Mouse (Mus musculus) liver, embryonic 11.5 days (tissue): ENCODE results near the gene Tubb1. TPM values are rescaled to one million over a fixed set of nuclear protein-coding genes. Genes with fewer than 3 reads are reported as not detected.

Experiments
- ATAC-seq: fragments of 200-750 bp; cut with Nextera tagmentation; replicated peaks from 2 replicates; pipeline ENCODE4 v1.8.0; 2017; ENCODE audit warnings: moderate number of reproducible peaks, mild to moderate bottlenecking, moderate TSS enrichment, moderate library complexity; ENCODE audit not compliant: low FRiP score
- DNase-seq: peaks from one replicate; pipeline ENCODE4 v3.0.0-alpha.2; 2017; ENCODE audit warnings: low spot score
- H3K27ac ChIP-seq: fragments of 300-500 bp; sonication (generic); 2 replicates; pipeline ENCODE4 v1.5.1; 2014; ENCODE audit warnings: mild to moderate bottlenecking, low read depth, low read length, control low read depth
- H3K27me3 ChIP-seq: fragments of 300-500 bp; sonication (generic); replicated peaks from 2 replicates; pipeline ENCODE4 v1.6.1; 2014; ENCODE audit warnings: low read length, mixed read lengths; ENCODE audit not compliant: control insufficient read depth, insufficient read depth
- H3K36me3 ChIP-seq: fragments of 300-500 bp; sonication (generic); 2 replicates; pipeline ENCODE4 v1.6.1; 2014; ENCODE audit warnings: mild to moderate bottlenecking, low read length, moderate library complexity, mixed read lengths; ENCODE audit not compliant: control insufficient read depth, insufficient read depth
- H3K4me1 ChIP-seq: fragments of 300-500 bp; sonication (generic); replicated peaks from 2 replicates; pipeline ENCODE4 v1.6.1; 2014; ENCODE audit warnings: low read length, mixed read lengths; ENCODE audit not compliant: control insufficient read depth, insufficient read depth
- H3K4me2 ChIP-seq: fragments of 300-500 bp; sonication (generic); 2 replicates; pipeline ENCODE4 v1.6.1; 2014; ENCODE audit warnings: mild to moderate bottlenecking, control low read depth, moderate library complexity
- H3K4me3 ChIP-seq: fragments of 300-500 bp; sonication (generic); 2 replicates; pipeline ENCODE4 v1.5.1; 2014; ENCODE audit warnings: low read depth, low read length, control low read depth
- H3K9ac ChIP-seq: fragments of 300-500 bp; sonication (generic); 2 replicates; pipeline ENCODE4 v1.6.1; 2014; ENCODE audit warnings: low read depth, low read length, control low read depth
- H3K9me3 ChIP-seq: fragments of 300-500 bp; sonication (generic); 2 replicates; pipeline ENCODE4 v1.6.1; 2016; ENCODE audit warnings: low read length, inconsistent platforms, mixed read lengths; ENCODE audit not compliant: control insufficient read depth
- WGBS: fragments of 180-500 bp; shearing (Covaris S2); extraction: QIAGEN DNeasy Blood & Tissue Kit; methylation state at CpG from one replicate; pipeline ENCODE4 v1.1.7; 2014; 5-methylcytosine and 5-hydroxymethylcytosine counted together
- polyA plus RNA-seq: library from polyadenylated mRNA; unstranded; fragments of >200 nt; fragmentation: Nextera tagmentation; extraction: Ambion mirVana; gene quantifications from 2 replicates; pipeline ENCODE4 v1.2.1, GENCODE M21; 2014

Gene Tubb1
- polyA plus RNA-seq, 1 experiment from 2014 or later: 43.5 TPM

DNA sequence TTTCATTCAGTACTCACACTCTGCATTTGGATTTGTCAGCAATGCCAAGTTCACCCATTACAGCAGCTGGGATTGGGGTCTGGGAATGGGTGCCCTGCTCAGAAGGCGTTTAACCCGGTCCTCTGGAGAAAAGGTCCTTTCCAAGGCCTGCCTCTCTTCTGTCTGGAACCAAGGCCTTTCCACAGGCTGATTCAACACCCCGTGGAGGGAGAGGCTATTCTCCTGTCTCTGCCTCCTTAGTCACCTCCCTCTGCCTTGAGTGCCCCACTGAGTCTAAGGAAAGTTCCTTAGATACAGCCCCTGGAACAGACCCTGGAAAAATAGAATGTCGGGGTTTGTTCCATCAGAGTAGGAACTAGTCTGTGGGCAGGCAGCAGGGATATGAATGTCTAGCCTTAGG is 2.1 kb upstream of the Tubb1 start:
- peaks cover 10% of the 10 kb centered on the region for H3K4me1 ChIP-seq
- ATAC-seq (no peak), DNase-seq (no peak)
- WGBS: 79% methylated on average over 4 of the region's 4 CpGs
- H3K9me3 ChIP-seq: no peaks in the 10 kb centered on the region
- H3K27me3 ChIP-seq: no peaks in the 10 kb centered on the region
- no peak overlapping the region for H3K4me2 ChIP-seq
- H3K4me3 ChIP-seq: no peak overlapping the region
- H3K36me3 ChIP-seq: no peaks in the 10 kb centered on the region
- H3K9ac ChIP-seq: no peak overlapping the region
- H3K27ac ChIP-seq: no peak overlapping the region

DNA sequence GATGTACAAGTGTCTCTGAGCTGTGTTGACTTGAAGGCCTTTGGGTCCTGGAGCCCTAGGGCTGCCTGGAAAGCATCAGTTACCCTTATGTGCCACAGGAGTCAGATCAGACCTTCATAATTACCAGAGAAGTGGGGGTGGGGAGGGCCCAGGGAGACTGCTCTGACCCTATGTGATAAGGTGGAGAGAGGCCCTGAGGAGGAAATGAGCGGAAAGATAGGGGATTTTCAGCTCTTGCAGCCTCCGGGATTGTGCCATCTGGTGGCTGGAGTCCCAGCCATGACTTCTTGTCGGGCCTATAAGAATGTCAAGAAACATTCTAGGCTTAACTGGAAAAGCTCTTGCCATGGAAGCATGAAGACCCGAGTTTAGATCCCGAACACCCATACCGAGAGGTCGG is 3.2 kb downstream of the Tubb1 start:
- no peaks in the 10 kb centered on the region for H3K36me3 ChIP-seq
- peak overlapping the region; percentile 72 for H3K27ac ChIP-seq
- ATAC-seq (peak; percentile 94), DNase-seq (peak; percentile 57)
- no peak overlapping the region for H3K9ac ChIP-seq
- 39% methylated on average over 7 of the region's 7 CpGs for WGBS
- peak overlapping the region; percentile 40 for H3K4me2 ChIP-seq
- H3K27me3 ChIP-seq: no peaks in the 10 kb centered on the region
- no peak overlapping the region; the same call in 1 of the 2 replicates for H3K4me3 ChIP-seq
- H3K9me3 ChIP-seq: no peaks in the 10 kb centered on the region
- peaks cover 16% of the 10 kb centered on the region for H3K4me1 ChIP-seq

DNA sequence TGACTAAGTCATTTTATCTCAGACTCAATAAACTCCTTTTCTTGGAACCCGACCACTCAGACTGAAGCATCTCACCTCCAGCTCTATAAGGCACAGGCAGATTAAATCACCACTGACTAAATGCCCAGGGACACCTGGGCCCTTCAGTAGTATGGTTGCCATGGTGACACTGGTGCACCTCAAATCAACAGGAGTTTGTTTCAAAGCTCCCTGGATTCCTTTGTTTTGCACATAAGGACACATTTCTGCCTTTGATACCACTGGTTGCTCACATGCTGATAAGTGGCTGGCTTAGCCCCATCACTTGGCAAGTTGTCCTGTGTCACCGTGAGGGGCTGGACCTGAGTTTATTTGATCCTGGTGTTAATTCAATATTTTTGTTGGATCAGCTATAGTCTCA is 8.9 kb downstream of the Tubb1 start:
- Histone ChIP-seq H3K27ac (no peak overlapping the region), H3K4me1 (peaks cover 11% of the 10 kb centered on the region), H3K4me2 (no peak overlapping the region), H3K9me3 (no peaks in the 10 kb centered on the region), H3K27me3 (no peaks in the 10 kb centered on the region), H3K4me3 (no peak overlapping the region), H3K36me3 (peaks cover 14% of the 10 kb centered on the region), H3K9ac (no peak overlapping the region)
- DNase-seq (no peak), ATAC-seq (no peak)
- 73% methylated on average over 2 of the region's 2 CpGs for WGBS

DNA sequence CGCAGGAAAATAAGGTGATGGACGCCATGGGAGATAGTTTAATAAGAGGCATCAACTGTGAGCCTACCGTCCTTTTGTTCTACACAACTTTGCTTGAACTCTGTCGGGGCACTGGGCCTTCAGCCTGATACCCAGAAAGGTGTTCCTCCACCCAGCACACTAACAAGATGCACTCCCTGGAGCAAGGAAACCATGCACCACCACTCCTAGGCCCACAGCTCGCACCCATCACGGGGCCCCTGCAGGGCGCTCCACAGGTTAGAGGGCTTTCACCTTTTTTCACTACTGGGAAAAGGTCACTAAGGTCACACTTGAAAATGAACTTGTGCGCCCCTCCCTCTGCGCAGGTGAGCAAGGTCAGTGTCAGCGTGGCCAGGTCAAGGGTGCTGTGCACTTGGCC is 12.9 kb downstream of the Tubb1 start:
- ATAC-seq: peak; percentile 17; the same call in 1 of the 2 replicates
- Histone ChIP-seq H3K9ac (peak overlapping the region; percentile 88), H3K4me2 (peak overlapping the region; percentile 98), H3K36me3 (peaks cover 31% of the 10 kb centered on the region), H3K27me3 (no peaks in the 10 kb centered on the region), H3K27ac (peak overlapping the region; percentile 83), H3K4me1 (peaks cover 10% of the 10 kb centered on the region; the same call in 1 of the 2 replicates), H3K4me3 (peak overlapping the region; percentile 84), H3K9me3 (no peaks in the 10 kb centered on the region)
- DNase-seq: no peak
- WGBS: 27% methylated on average over 10 of the region's 10 CpGs

DNA sequence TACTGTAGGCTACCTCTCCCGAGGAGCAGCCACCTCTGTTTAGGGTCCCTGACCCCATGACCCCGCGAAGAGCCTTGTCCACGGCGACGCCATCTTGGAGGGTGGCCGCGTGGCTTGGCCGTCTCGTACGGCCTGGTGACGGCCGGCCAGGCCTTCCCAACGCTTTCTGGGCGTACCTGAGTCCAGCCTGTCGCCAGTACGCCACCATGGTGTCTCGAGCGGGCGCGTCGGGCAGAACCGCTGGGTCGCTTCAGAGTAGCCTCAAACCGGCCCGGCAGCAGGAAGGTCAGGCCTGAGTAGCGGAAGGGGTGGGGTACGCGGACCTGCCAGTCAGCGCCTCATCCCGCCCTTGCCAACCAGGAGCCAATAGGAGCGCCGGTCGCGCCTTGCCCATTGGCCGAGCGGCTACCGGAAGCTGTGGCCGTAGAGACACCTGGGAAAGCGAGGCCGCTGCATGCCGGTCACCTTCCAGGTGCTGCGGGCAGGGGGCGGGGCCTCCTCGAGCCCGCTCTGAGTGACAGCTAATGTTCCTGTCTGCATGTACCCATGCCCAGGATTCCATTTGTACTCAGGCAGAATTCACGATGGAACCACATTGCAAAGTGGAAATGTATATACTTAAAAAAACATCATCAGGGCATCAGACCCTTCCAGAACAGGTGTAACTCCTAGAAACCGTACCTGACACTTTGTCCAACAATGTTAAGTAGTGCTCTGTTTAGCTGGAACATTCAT is 13.5 kb downstream of the Tubb1 start, which contains the start of gene Atp5e:
TSS of gene Atp5e (minus strand) at position 317 of the 735 bp plus-strand sequence.
- ATAC-seq: peak; percentile 99
- no peaks in the 10 kb centered on the region for H3K27me3 ChIP-seq
- H3K27ac ChIP-seq: peak within 1 kb of the TSS; percentile 83
- H3K9me3 ChIP-seq: no peaks in the 10 kb centered on the region
- peaks cover 10% of the 10 kb centered on the region; the same call in 1 of the 2 replicates for H3K4me1 ChIP-seq
- H3K36me3 ChIP-seq: peaks cover 33% of the 10 kb centered on the region
- H3K4me3 ChIP-seq: peak within 1 kb of the TSS; percentile 84
- peak within 1 kb of the TSS; percentile 98 for H3K4me2 ChIP-seq
- 3% methylated on average over 48 of the region's 48 CpGs for WGBS
- peak within 1 kb of the TSS; percentile 88 for H3K9ac ChIP-seq
- peak; percentile 90 for DNase-seq

DNA sequence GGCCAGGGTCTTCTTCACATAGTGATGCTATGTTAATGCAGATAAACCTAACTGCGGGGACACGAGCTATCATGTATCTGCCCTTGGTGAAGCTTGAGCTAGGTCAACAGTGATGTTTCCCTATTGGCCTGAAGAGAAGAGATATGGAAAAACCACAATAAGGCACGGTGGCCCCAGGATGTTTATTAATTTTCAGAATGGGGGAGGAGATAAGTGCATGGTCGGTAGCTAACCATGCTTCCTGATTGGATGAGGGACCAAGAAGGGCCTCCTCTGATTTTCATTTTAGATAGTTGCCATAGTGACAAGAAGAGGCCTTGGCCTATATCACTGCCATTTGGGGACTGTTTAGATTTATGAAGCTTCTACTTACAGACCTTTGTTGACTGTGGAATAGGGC is 19.8 kb downstream of the Tubb1 start:
- peaks cover 26% of the 10 kb centered on the region for H3K4me1 ChIP-seq
- no peak overlapping the region for H3K4me3 ChIP-seq
- H3K9ac ChIP-seq: no peak overlapping the region
- DNase-seq (no peak), ATAC-seq (peak; percentile 37)
- peak overlapping the region; percentile 91 for H3K4me2 ChIP-seq
- peak overlapping the region; percentile 22; the same call in 1 of the 2 replicates for H3K27ac ChIP-seq
- peaks cover 25% of the 10 kb centered on the region for H3K36me3 ChIP-seq
- no peaks in the 10 kb centered on the region for H3K27me3 ChIP-seq
- 42% methylated on average over 4 of the region's 4 CpGs for WGBS
- no peaks in the 10 kb centered on the region for H3K9me3 ChIP-seq

DNA sequence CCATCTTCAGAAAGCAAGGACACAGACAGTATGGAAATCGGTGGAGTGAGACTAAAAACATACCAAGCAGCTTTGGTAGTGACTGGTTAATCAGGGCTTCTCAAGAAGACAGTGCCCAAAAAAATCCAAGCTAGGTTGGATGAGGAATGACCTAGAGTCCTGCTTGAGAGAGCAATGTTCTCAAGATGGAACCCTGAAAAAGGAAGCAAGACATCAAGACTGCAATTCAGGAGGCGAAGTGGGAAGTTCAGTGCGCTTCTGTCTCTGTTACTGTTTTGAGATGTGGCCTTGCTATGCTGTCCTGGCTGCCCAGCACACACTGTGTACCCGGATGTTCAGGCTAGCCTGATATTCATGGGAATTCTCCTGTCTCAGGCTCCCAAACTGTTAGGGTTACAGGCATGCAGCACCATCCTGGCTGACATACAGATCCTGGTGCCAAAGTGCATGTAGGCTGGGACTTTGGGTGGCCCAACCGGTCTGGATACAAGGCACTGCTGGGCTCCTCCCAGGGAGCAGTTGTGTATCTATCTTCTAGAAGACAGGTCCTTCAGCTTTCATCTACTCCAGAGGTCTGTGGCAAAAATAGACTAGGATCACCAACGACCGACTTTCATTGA is 20.4 kb downstream of the Tubb1 start:
- Histone ChIP-seq H3K4me2 (peak overlapping the region; percentile 91), H3K36me3 (peaks cover 22% of the 10 kb centered on the region), H3K9ac (no peak overlapping the region), H3K27me3 (no peaks in the 10 kb centered on the region), H3K9me3 (no peaks in the 10 kb centered on the region), H3K4me1 (peaks cover 26% of the 10 kb centered on the region), H3K4me3 (peak overlapping the region; percentile 14), H3K27ac (no peak overlapping the region)
- 84% methylated on average over 7 of the region's 7 CpGs for WGBS
- ATAC-seq: no peak
- DNase-seq: no peak

DNA sequence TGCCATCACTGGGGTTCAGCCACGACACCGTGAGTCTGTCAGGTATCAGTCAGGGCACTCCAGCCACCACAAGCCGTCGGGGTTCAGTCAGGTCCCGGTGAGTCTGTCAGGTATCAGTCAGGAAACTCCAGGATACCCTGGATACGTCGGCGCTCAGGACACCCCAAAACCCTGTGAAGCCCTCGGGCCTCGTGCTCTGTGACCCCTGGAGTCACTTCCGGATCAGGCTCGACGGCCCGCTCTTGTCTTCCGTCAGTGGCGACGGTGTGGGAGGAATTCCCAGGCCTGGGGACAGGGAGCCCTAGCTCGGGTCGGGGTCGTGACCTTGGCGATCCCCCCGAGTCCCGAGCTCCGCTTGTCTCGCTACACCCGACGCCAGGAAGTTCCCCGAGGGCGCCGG is 21.9 kb downstream of the Tubb1 start:
- 4% methylated on average over 30 of the region's 30 CpGs for WGBS
- peak overlapping the region; percentile 79 for H3K4me3 ChIP-seq

More for the DNA sequence above, 21.9 kb downstream of the Tubb1 start:
- H3K9ac ChIP-seq: peak overlapping the region; percentile 90
- no peaks in the 10 kb centered on the region for H3K9me3 ChIP-seq
- ATAC-seq (peak; percentile 46), DNase-seq (no peak)
- peaks cover 14% of the 10 kb centered on the region for H3K36me3 ChIP-seq
- peaks cover 26% of the 10 kb centered on the region for H3K4me1 ChIP-seq
- peak overlapping the region; percentile 78 for H3K27ac ChIP-seq
- no peaks in the 10 kb centered on the region for H3K27me3 ChIP-seq
- H3K4me2 ChIP-seq: peak overlapping the region; percentile 91
